Mouse (Mus musculus) CH12.LX (cell line): ENCODE data around the gene Zfp358. TPM values are rescaled to one million over a fixed set of nuclear protein-coding genes. Genes with fewer than 3 reads are reported as not detected.

Experiments
- DNase-seq: peaks from one replicate; pipeline ENCODE4 v3.0.0-alpha.2; 2013; ENCODE audit errors: extremely low read depth
- H3K27ac ChIP-seq: 2 replicates; pipeline ENCODE4 v1.5.1; 2012; ENCODE audit warnings: low read depth, mild to moderate bottlenecking, control low read depth, moderate library complexity; ENCODE audit not compliant: insufficient read depth
- H3K27me3 ChIP-seq: replicated peaks from 2 replicates; pipeline ENCODE3; 2012; ENCODE audit warnings: inconsistent platforms
- H3K36me3 ChIP-seq, 2 experiments: replicated peaks in 1 of 2; 2 replicates each; pipeline versions ENCODE3 to v1.6.1; 2012; ENCODE audit warnings: inconsistent platforms in 1 of 2, low read length in 1 of 2, mild to moderate bottlenecking in 1 of 2, mixed read lengths in 1 of 2, moderate library complexity in 1 of 2; ENCODE audit not compliant: control insufficient read depth in 1 of 2, insufficient read depth in 1 of 2
- H3K4me1 ChIP-seq, 2 experiments: 2 replicates each; pipeline ENCODE4 v1.6.1; 2012; ENCODE audit warnings: inconsistent platforms in 1 of 2, moderate library complexity in 1 of 2; ENCODE audit not compliant: insufficient read depth in 2 of 2, control insufficient read depth in 1 of 2
- H3K4me2 ChIP-seq: 2 replicates; pipeline ENCODE4 v1.6.1; 2012; ENCODE audit warnings: low read depth, mild to moderate bottlenecking, control low read depth; ENCODE audit not compliant: poor library complexity, insufficient read depth, severe bottlenecking
- H3K4me3 ChIP-seq, 3 experiments: fragments of 150-350 bp in 1 of 3; sonication (generic) in 1 of 3; replicated peaks in 1 of 3; 2 replicates each; pipeline versions ENCODE3 to v1.5.1; 2011 to 2012; ENCODE audit warnings: low read depth in 2 of 3, low read length in 2 of 3, mild to moderate bottlenecking in 2 of 3, moderate library complexity in 2 of 3, control low read depth in 1 of 3, improper control_type of control experiment in 1 of 3, inconsistent platforms in 1 of 3, mixed read lengths in 1 of 3; ENCODE audit not compliant: poor library complexity in 1 of 3
- H3K79me2 ChIP-seq: replicated peaks from 2 replicates; pipeline ENCODE4 v1.6.1; 2012; ENCODE audit warnings: mild to moderate bottlenecking, moderate library complexity; ENCODE audit not compliant: control insufficient read depth, poor library complexity, insufficient read depth, severe bottlenecking; ENCODE audit errors: extremely low read depth
- H3K9ac ChIP-seq: 2 replicates; pipeline ENCODE4 v1.6.1; 2012; ENCODE audit warnings: low read depth, mild to moderate bottlenecking, control low read depth, moderate library complexity; ENCODE audit not compliant: insufficient read depth
- H3K9me3 ChIP-seq: replicated peaks from 2 replicates; pipeline ENCODE3; 2012; ENCODE audit warnings: low read length, inconsistent platforms, mixed read lengths
- BHLHE40 ChIP-seq: IDR thresholded peaks from 2 replicates; pipeline ENCODE4 v1.6.1; 2011; ENCODE audit warnings: mild to moderate bottlenecking, low read depth, low read length, improper control_type of control experiment
- CHD1 ChIP-seq: IDR thresholded peaks from 2 replicates; pipeline ENCODE4 v1.6.1; 2012; ENCODE audit warnings: low read depth, low read length, improper control_type of control experiment, inconsistent platforms
- CHD2 ChIP-seq: IDR thresholded peaks from 2 replicates; pipeline ENCODE4 v1.6.1; 2011; ENCODE audit warnings: low read length, improper control_type of control experiment
- CTCF ChIP-seq, 2 experiments: IDR thresholded peaks in 1 of 2; conservative IDR thresholded peaks in 1 of 2; 2 replicates each; pipeline ENCODE4 v1.5.1; 2011 to 2012; ENCODE audit warnings: low read depth in 2 of 2, low read length in 2 of 2, improper control_type of control experiment in 1 of 2, inconsistent platforms in 1 of 2, mild to moderate bottlenecking in 1 of 2, moderate library complexity in 1 of 2
- ELF1 ChIP-seq: IDR thresholded peaks from 2 replicates; pipeline ENCODE4 v1.6.1; 2014; ENCODE audit warnings: low read depth, mild to moderate bottlenecking, inconsistent platforms, low read length, improper control_type of control experiment
- EP300 ChIP-seq: IDR thresholded peaks from 2 replicates; pipeline ENCODE4 v1.6.1; 2011; ENCODE audit warnings: low read length, improper control_type of control experiment
- ETS1 ChIP-seq: conservative IDR thresholded peaks from 2 replicates; pipeline ENCODE4 v1.6.1; 2012; ENCODE audit warnings: low read depth, mild to moderate bottlenecking, inconsistent platforms, low read length, improper control_type of control experiment, moderate library complexity
- HCFC1 ChIP-seq: IDR thresholded peaks from 2 replicates; pipeline ENCODE4 v1.6.1; 2012; ENCODE audit warnings: low read depth, mild to moderate bottlenecking, inconsistent platforms, low read length, improper control_type of control experiment
- IRF4 ChIP-seq: IDR thresholded peaks from 2 replicates; pipeline ENCODE4 v1.6.1; 2014; ENCODE audit warnings: low read depth, mild to moderate bottlenecking, inconsistent platforms, low read length, improper control_type of control experiment
- JUN ChIP-seq: IDR thresholded peaks from 2 replicates; pipeline ENCODE4 v1.6.1; 2011; ENCODE audit warnings: low read depth, mild to moderate bottlenecking, low read length, improper control_type of control experiment, moderate library complexity; ENCODE audit not compliant: insufficient read depth
- KAT2A ChIP-seq: IDR thresholded peaks from 2 replicates; pipeline ENCODE4 v1.6.1; 2012; ENCODE audit warnings: low read length, improper control_type of control experiment, inconsistent platforms; ENCODE audit not compliant: insufficient replicate concordance
- MAFK ChIP-seq: IDR thresholded peaks from 2 replicates; pipeline ENCODE4 v1.6.1; 2011; ENCODE audit warnings: low read length, improper control_type of control experiment; ENCODE audit not compliant: insufficient replicate concordance
- MAX ChIP-seq: IDR thresholded peaks from 2 replicates; pipeline ENCODE4 v1.6.1; 2011; ENCODE audit warnings: low read length, improper control_type of control experiment
- MAZ ChIP-seq: IDR thresholded peaks from 2 replicates; pipeline ENCODE4 v1.6.1; 2012; ENCODE audit warnings: low read depth, mild to moderate bottlenecking, inconsistent platforms, low read length, improper control_type of control experiment, moderate library complexity
- MEF2A ChIP-seq: IDR thresholded peaks from 2 replicates; pipeline ENCODE4 v1.6.1; 2014; ENCODE audit warnings: low read depth, mild to moderate bottlenecking, inconsistent platforms, low read length, improper control_type of control experiment, borderline replicate concordance
- MXI1 ChIP-seq: IDR thresholded peaks from 2 replicates; pipeline ENCODE4 v1.6.1; 2011; ENCODE audit warnings: mild to moderate bottlenecking, low read depth, low read length, improper control_type of control experiment
- MYC ChIP-seq: IDR thresholded peaks from 2 replicates; pipeline ENCODE4 v1.6.1; 2011; ENCODE audit warnings: low read depth, mild to moderate bottlenecking, improper control_type of control experiment, low read length
- NELFE ChIP-seq: IDR thresholded peaks from 2 replicates; pipeline ENCODE4 v1.6.1; 2011; ENCODE audit warnings: low read depth, low read length, improper control_type of control experiment
- NRF1 ChIP-seq: IDR thresholded peaks from 2 replicates; pipeline ENCODE4 v1.6.1; 2014; ENCODE audit warnings: low read depth, mild to moderate bottlenecking, inconsistent platforms, low read length, improper control_type of control experiment, moderate library complexity
- PAX5 ChIP-seq: IDR thresholded peaks from 2 replicates; pipeline ENCODE4 v1.6.1; 2012; ENCODE audit warnings: low read length, inconsistent platforms, mixed read lengths
- POLR2A ChIP-seq: IDR thresholded peaks from 2 replicates; pipeline ENCODE4 v1.6.1; 2011; ENCODE audit warnings: low read depth, mild to moderate bottlenecking, improper control_type of control experiment, low read length
- RAD21 ChIP-seq: IDR thresholded peaks from 2 replicates; pipeline ENCODE4 v1.6.1; 2011; ENCODE audit warnings: low read depth, mild to moderate bottlenecking, low read length, improper control_type of control experiment, moderate library complexity
- RCOR1 ChIP-seq: conservative IDR thresholded peaks from 2 replicates; pipeline ENCODE4 v1.6.1; 2012; ENCODE audit warnings: low read depth, mild to moderate bottlenecking, inconsistent platforms, low read length, improper control_type of control experiment
- TBP ChIP-seq: conservative IDR thresholded peaks from 2 replicates; pipeline ENCODE4 v1.6.1; 2011; ENCODE audit warnings: low read depth, low read length, improper control_type of control experiment
- TCF12 ChIP-seq: IDR thresholded peaks from 2 replicates; pipeline ENCODE4 v1.6.1; 2014; ENCODE audit warnings: low read depth, mild to moderate bottlenecking, inconsistent platforms, low read length, improper control_type of control experiment
- USF2 ChIP-seq: conservative IDR thresholded peaks from 2 replicates; pipeline ENCODE4 v1.6.1; 2011; ENCODE audit warnings: low read depth, low read length, improper control_type of control experiment
- ZC3H11A ChIP-seq: IDR thresholded peaks from 2 replicates; pipeline ENCODE4 v1.6.1; 2012; ENCODE audit warnings: low read depth, mild to moderate bottlenecking, inconsistent platforms, low read length, improper control_type of control experiment
- ZNF384 ChIP-seq: IDR thresholded peaks from 2 replicates; pipeline ENCODE4 v1.6.1; 2012; ENCODE audit warnings: low read depth, low read length, improper control_type of control experiment, inconsistent platforms
- dilution Hi-C: fragments of 300-500 bp; cut with MboI; formaldehyde crosslinking; loops from 2 replicates; pipeline ENCODE4 v1.14.3; 2020; ENCODE audit warnings: low sequenced_read_pairs; ENCODE audit not compliant: extremely low pct_unique_long_range_greater_than_20kb, extremely low pct_ligation_motif_present
- in situ Hi-C: fragments of 300-500 bp; cut with MboI; formaldehyde crosslinking; loops from 3 replicates; pipeline ENCODE4 v1.14.3; 2019; ENCODE audit warnings: low sequenced_read_pairs, low pct_ligation_motif_present, low pct_unique_long_range_greater_than_20kb, mixed read lengths
- polyA plus RNA-seq: library from polyadenylated mRNA; unstranded; fragments of >175 nt; gene quantifications from 2 replicates; pipeline ENCODE4 v1.2.1, GENCODE M21; 2012; ENCODE audit warnings: low read depth; ENCODE audit not compliant: insufficient read length
- total RNA-seq, 2 experiments: library from RNA; depleted of rRNA; stranded (reverse); fragments of 300-350 nt in 1 of 2; fragments of >200 nt in 1 of 2; gene quantifications; 2 replicates each; pipeline ENCODE4 v1.2.3; 2012 to 2014

Gene Zfp358
- total and polyA plus RNA-seq, 3 experiments = 0.17 to 0.64 (median 0.54) TPM

DNA sequence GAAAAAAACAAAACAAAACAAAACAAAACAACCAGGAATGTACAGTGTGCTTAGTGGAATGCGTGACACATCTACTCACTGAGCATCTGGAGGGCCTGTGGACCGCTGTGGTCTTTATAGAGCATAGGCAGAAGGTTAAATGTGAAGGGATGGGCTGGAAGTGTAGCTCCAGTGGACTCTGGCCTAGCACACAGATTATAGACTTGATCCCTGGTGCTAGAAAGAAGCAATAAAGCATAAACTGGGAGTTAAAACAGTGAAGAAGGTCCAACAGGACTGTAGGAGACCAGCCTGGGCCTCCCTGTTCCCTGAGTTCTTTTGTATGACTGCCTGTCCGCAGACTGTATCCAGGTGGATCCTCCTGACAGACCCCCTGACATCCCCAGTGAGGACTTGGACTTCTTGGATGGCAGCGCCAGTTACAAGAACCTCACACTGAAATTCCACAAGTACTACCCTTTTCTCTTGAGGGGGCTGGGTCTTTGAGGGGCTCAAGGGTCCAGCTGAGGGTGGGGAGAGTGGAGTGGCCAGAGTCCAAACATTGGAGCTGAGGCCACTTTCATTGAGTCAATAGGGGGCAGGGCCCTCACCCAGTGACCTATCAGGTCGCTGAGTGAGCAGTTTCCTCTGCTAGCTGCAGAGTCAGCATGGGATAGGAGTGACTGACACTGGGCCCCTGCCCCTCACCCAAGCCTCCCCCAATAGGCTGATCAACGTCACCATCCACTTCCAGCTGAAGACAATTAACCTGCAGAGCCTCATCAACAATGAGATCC is 15.2 kb downstream of the Zfp358 start:
- Histone ChIP-seq H3K9ac (no peak overlapping the region), H3K4me1 (no peaks in the 10 kb centered on the region), H3K27me3 (no peaks in the 10 kb centered on the region), H3K27ac (no peak overlapping the region), H3K79me2 (no peaks in the 10 kb centered on the region), H3K36me3 (peaks cover 40 to 86% of the 10 kb centered on the region in 2 experiments), H3K4me3 (no peak overlapping the region), H3K9me3 (no peaks in the 10 kb centered on the region), H3K4me2 (no peak overlapping the region)
- in situ Hi-C loops = no loop called here
- DNase-seq = no peak
- no peak for TF ChIP-seq JUN
- no peak for TF ChIP-seq ZC3H11A
- dilution Hi-C loops = no loop called here

DNA sequence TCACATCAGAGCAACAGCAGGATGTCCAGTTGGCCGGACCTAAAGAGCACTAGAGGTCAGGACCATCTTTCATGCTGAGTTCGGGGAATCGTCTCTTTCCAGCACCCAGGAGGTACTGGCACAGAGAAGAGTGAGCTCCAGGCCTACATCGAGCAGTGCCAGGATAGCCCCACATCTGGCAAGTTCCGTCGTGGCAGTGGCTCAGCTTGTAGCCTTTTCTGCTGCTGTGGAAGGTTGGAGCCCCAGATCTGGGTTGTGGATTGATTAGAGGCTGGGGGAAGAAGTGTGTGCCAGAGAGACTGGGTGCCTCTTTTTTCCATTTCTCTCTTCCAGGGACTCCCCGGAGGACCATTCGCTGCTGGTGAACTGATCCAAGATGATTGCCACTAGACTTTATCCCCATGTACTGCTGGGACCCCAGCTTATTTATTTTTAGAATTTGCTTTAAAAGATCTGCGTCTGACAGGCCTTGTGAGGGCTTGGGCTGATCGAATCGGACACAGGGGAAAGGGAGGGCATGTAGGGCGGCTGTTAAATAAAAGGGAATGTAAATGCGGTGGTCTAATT is 21.8 kb downstream of the Zfp358 start:
- peaks cover 32 to 60% of the 10 kb centered on the region in 2 experiments for H3K36me3 ChIP-seq

GRCm38 (mm10) chr8:3515260-3515671 is 22.3 kb downstream of the Zfp358 start, which contains the start of gene Pnpla6:
Gene Pnpla6, plus strand, starts transcription at chr8:3515384.
- in situ Hi-C loops = no loop called here
- peak; percentile 74 for DNase-seq
- peaks cover 2 to 15% of the 10 kb centered on the region in 2 experiments; a peak in 2 of 4 replicates for H3K4me1 ChIP-seq
- peak; percentile 34; the same call in 1 of the 2 replicates for TF ChIP-seq MAX
- TF ChIP-seq RCOR1 = peak; percentile 90; the same call in 1 of the 2 replicates
- 0 out of 2 replicates have a peak, but pooled peaks have one; percentile 21 for TF ChIP-seq CHD1
- TF ChIP-seq MEF2A = 0 out of 2 replicates have a peak, but pooled peaks have one; percentile 28
- peak; percentile 20; the same call in 1 of the 2 replicates for TF ChIP-seq TCF12
- TF ChIP-seq HCFC1 = peak; percentile 93
- TF ChIP-seq POLR2A = peak; percentile 71
- peak; percentile 66; the same call in 1 of the 2 replicates for TF ChIP-seq TBP
- TF ChIP-seq ZNF384 = no peak
- peak; percentile 11 for TF ChIP-seq ELF1
- no peak for TF ChIP-seq EP300
- TF ChIP-seq MXI1 = peak; percentile 52
- no peak for TF ChIP-seq CTCF (conservative IDR thresholded peaks at IDR 0.05 in 1 of 2, IDR thresholded peaks at IDR 0.05 in 1 of 2; ENCODE audit: low read depth in 2 of 2, low read length in 2 of 2)
- peak; percentile 86 for TF ChIP-seq NRF1
- peak; percentile 75 for TF ChIP-seq CHD2
- TF ChIP-seq KAT2A = peak; percentile 68; the same call in 1 of the 2 replicates

More for the DNA sequence above, 21.8 kb downstream of the Zfp358 start:
- H3K27me3 ChIP-seq = no peaks in the 10 kb centered on the region
- in situ Hi-C loops = no loop called here
- dilution Hi-C loops = no loop called here
- no peak overlapping the region for H3K4me3 ChIP-seq
- H3K27ac ChIP-seq = no peak overlapping the region
- no peaks in the 10 kb centered on the region for H3K9me3 ChIP-seq
- DNase-seq = no peak
- H3K4me2 ChIP-seq = peak overlapping the region; percentile 47; the same call in 1 of the 2 replicates
- TF ChIP-seq CTCF (conservative IDR thresholded peaks at IDR 0.05 in 1 of 2, IDR thresholded peaks at IDR 0.05 in 1 of 2; ENCODE audit: low read depth in 2 of 2, low read length in 2 of 2) (no peak), ETS1 (no peak), TCF12 (no peak), MAFK (no peak), ZNF384 (no peak), USF2 (no peak), IRF4 (no peak), RAD21 (no peak), EP300 (no peak), MYC (no peak), MAZ (no peak), BHLHE40 (no peak), JUN (no peak), NELFE (no peak), PAX5 (no peak)
- no peak overlapping the region for H3K9ac ChIP-seq
- H3K79me2 ChIP-seq = peaks cover 3% of the 10 kb centered on the region; the same call in 1 of the 2 replicates
- H3K4me1 ChIP-seq = peaks cover 2 to 15% of the 10 kb centered on the region in 2 experiments; a peak in 2 of 4 replicates

More at GRCm38 (mm10) chr8:3515260-3515671, 22.3 kb downstream of the Zfp358 start, which contains the start of gene Pnpla6:
- Histone ChIP-seq H3K36me3 (peaks cover 33 to 60% of the 10 kb centered on the region in 2 experiments), H3K4me3 (peak within 1 kb of the TSS; percentile 86 to 93 (median 88)), H3K27me3 (no peaks in the 10 kb centered on the region), H3K79me2 (peaks cover 3% of the 10 kb centered on the region; the same call in 1 of the 2 replicates), H3K27ac (0 out of 2 replicates have a peak within 1 kb of the TSS, but pooled peaks have one; percentile 3), H3K4me2 (peak within 1 kb of the TSS; percentile 64), H3K9ac (peak within 1 kb of the TSS; percentile 77), H3K9me3 (no peaks in the 10 kb centered on the region)
- dilution Hi-C loops = no loop called here
